Mouse (Mus musculus) liver, postnatal 0 days (tissue): ENCODE data around the gene Hmga1.

Source experiments
- CTCF ChIP-seq: sonication (generic); IDR thresholded peaks from 2 replicates; pipeline ENCODE4 v1.5.1; 2016; ENCODE audit warnings: antibody characterized with exemption, low read depth
- EP300 ChIP-seq: IDR thresholded peaks from 2 replicates; pipeline ENCODE4 v1.6.1; 2016; ENCODE audit warnings: antibody characterized with exemption, low read depth, mild to moderate bottlenecking

DNA sequence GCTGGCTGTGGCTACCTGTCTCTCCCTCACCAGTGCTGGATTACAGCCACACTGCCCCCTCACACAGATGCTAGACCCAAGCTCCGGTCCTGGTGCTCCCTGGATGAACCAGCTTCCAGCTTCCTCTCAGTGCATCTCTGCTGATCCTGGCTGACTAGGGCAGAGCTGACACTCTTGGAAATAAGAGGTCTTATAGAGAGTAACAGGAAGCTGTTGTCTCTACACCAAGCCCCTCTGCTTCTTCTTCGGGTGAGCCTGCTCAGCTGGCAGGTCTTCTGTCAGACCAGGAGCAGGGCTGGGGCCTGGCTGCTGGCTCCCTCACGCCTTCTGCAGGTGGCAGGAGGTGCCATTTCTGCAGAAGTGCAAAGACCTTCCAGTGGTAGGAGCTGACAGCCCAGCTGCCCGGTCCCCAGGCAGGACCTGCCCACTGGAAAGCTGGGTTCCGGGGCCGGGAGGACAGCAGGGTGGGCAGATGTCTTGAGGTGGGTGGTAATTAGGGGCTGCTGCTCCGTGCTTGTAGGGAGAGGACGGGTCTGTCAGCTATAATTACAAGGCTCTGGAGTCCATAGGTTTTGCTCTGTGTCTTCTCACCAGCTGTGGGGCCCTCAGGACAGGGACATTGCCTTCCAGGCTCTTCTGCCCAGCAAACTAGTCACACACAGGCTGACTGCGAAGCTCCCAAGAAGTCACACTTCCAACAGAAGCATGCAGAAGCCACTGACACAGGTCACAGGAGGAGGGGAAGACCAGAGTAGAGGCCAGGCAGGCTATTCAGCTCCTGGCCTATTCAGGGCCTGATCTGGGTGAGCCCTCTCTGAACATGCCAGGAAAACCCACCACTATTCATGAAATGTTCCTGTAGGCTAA, 45.8 kb upstream of the Hmga1 start:
- TF ChIP-seq CTCF (no peak), EP300 (no peak)
